Mouse (Mus musculus) stomach, embryonic 14.5 days (tissue): ENCODE measurements around the gene Slc4a4. TPM values are rescaled to one million over a fixed set of nuclear protein-coding genes. Genes with fewer than 3 reads are reported as not detected.

Source experiments
- ATAC-seq: fragments of 200-750 bp; cut with Nextera tagmentation; 2 replicates; pipeline ENCODE4 v1.8.0; 2017; ENCODE audit warnings: low read depth, moderate TSS enrichment; ENCODE audit not compliant: insufficient number of reproducible peaks, insufficient read depth, low FRiP score
- H3K27ac ChIP-seq: fragments of 300-500 bp; sonication (generic); 2 replicates; pipeline ENCODE4 v1.5.1; 2014; ENCODE audit warnings: mild to moderate bottlenecking, low read length, moderate library complexity, mixed read lengths
- H3K27me3 ChIP-seq: fragments of 300-500 bp; sonication (generic); 2 replicates; pipeline ENCODE4 v1.6.1; 2014; ENCODE audit warnings: low read length, control low read depth, mixed read lengths; ENCODE audit not compliant: control insufficient read depth, insufficient read depth
- H3K36me3 ChIP-seq: fragments of 300-500 bp; sonication (generic); 2 replicates; pipeline ENCODE4 v1.6.1; 2014; ENCODE audit warnings: mild to moderate bottlenecking, control low read depth, low read length, moderate library complexity, mixed read lengths; ENCODE audit not compliant: control insufficient read depth, insufficient read depth
- H3K4me1 ChIP-seq: fragments of 300-500 bp; sonication (generic); 2 replicates; pipeline ENCODE4 v1.6.1; 2014; ENCODE audit warnings: low read length, control low read depth, mixed read lengths; ENCODE audit not compliant: control insufficient read depth, insufficient read depth
- H3K4me2 ChIP-seq: fragments of 300-500 bp; sonication (generic); replicated peaks from 2 replicates; pipeline ENCODE4 v1.6.1; 2014; ENCODE audit warnings: low read depth, low read length, control low read depth
- H3K4me3 ChIP-seq: fragments of 300-500 bp; sonication (generic); 2 replicates; pipeline ENCODE4 v1.5.1; 2014; ENCODE audit warnings: low read depth, low read length, control low read depth
- H3K9ac ChIP-seq: fragments of 300-500 bp; sonication (generic); replicated peaks from 2 replicates; pipeline ENCODE4 v1.6.1; 2014; ENCODE audit warnings: low read depth, mild to moderate bottlenecking, control low read depth, low read length, moderate library complexity, mixed read lengths
- H3K9me3 ChIP-seq: fragments of 300-500 bp; sonication (generic); 2 replicates; pipeline ENCODE4 v1.6.1; 2016; ENCODE audit warnings: low read depth, low read length, control low read depth; ENCODE audit not compliant: control insufficient read depth
- WGBS: fragments of 180-500 bp; shearing (Covaris S2); extraction: QIAGEN DNeasy Blood & Tissue Kit; methylation state at CpG from one replicate; pipeline ENCODE4 v1.1.7; 2014; 5-methylcytosine and 5-hydroxymethylcytosine counted together
- polyA plus RNA-seq: library from polyadenylated mRNA; unstranded; fragments of >200 nt; fragmentation: Nextera tagmentation; extraction: Ambion mirVana; gene quantifications from 2 replicates; pipeline ENCODE4 v1.2.1, GENCODE M21; 2014

The Slc4a4 gene
- polyA plus RNA-seq, 1 experiment from 2014 or later, result 5.1 TPM

DNA sequence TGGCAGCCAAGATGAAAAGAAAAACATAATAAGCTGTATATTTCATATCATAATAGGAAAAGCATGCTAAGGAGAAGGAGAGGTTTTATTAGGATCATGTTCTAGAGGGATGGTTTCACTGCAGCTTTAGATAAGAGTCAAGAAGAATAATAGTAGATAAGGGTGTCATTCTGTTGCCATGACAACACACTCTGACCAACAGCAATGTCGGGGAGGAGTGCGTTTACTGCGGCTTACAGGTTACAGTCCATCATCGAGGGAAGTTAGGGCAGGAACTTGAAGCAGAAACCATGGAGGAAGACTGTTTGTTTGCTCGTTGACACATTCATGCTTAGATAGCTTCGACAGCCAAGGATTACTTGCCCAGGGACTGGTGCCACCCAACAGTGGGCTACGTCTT lies 85.7 kb downstream of the Slc4a4 start:
- Histone ChIP-seq H3K4me2 (no peak overlapping the region), H3K4me3 (no peak overlapping the region), H3K9me3 (no peaks in the 10 kb centered on the region), H3K27me3 (no peaks in the 10 kb centered on the region), H3K27ac (no peak overlapping the region), H3K9ac (no peak overlapping the region), H3K4me1 (no peaks in the 10 kb centered on the region), H3K36me3 (no peaks in the 10 kb centered on the region)
- ATAC-seq, result no peak
- 44% methylated on average over 7 of the region's 7 CpGs for WGBS

DNA sequence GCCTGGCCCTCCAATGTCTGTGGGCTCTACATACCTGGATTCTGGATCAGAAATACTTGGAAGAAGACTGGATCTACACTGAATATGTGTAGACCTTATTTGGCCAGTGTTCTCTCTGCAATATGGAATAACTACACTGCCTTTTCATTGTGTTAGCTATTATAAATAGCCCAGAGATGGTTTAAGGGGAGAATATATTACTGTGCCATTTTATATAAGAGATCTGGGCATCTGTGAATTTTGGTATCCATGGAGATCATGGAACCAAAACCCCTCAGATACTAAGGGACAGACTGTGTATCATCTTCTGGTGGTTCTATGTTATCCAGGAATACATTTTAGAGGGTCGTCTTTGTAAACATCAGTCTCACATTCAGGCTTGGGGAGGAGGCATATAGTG lies 86.5 kb downstream of the Slc4a4 start:
- no peak overlapping the region for H3K4me3 ChIP-seq
- H3K36me3 ChIP-seq, result no peaks in the 10 kb centered on the region
- no peaks in the 10 kb centered on the region for H3K27me3 ChIP-seq
- H3K4me1 ChIP-seq, result no peaks in the 10 kb centered on the region
- WGBS, result 100% methylated on average over 1 of the region's 1 CpGs
- H3K9me3 ChIP-seq, result no peaks in the 10 kb centered on the region
- ATAC-seq, result no peak
- H3K9ac ChIP-seq, result no peak overlapping the region
- no peak overlapping the region for H3K27ac ChIP-seq
- no peak overlapping the region for H3K4me2 ChIP-seq

DNA sequence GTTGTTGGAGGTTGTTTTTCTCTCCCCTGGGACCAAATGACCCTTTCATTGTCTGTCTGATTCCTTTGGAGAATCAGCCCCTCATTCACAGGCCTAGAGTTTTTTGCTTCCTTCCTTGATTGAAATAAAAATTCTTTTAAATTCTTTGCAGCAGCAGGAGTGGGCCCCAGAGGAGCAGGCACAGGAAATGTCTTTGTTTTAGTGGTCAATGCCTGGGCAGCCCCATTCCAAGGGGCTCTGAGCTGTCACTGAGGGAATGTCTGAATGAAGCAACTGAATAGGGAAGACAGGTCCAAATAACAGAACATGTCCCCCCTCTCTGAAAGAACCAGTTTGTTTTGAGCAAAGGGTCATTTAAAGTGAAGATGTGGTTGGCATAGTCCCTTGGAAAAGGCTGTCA lies 89.1 kb downstream of the Slc4a4 start:
- no peak for ATAC-seq
- no peaks in the 10 kb centered on the region for H3K27me3 ChIP-seq
- H3K27ac ChIP-seq, result no peak overlapping the region
- no peak overlapping the region for H3K4me2 ChIP-seq
- H3K9me3 ChIP-seq, result no peaks in the 10 kb centered on the region
- no peak overlapping the region for H3K9ac ChIP-seq
- no peak overlapping the region for H3K4me3 ChIP-seq
- no peaks in the 10 kb centered on the region for H3K4me1 ChIP-seq
- H3K36me3 ChIP-seq, result no peaks in the 10 kb centered on the region

GRCm38 (mm10) chr5:88976428-88976827 lies 89.8 kb downstream of the Slc4a4 start:
- Histone ChIP-seq H3K4me3 (no peak overlapping the region), H3K4me1 (no peaks in the 10 kb centered on the region), H3K9ac (no peak overlapping the region), H3K9me3 (no peaks in the 10 kb centered on the region), H3K4me2 (no peak overlapping the region), H3K27me3 (no peaks in the 10 kb centered on the region), H3K27ac (no peak overlapping the region), H3K36me3 (no peaks in the 10 kb centered on the region)
- whole genome bisulfite sequencing, result 75% methylated on average over 3 of the region's 3 CpGs
- no peak for ATAC-seq

DNA sequence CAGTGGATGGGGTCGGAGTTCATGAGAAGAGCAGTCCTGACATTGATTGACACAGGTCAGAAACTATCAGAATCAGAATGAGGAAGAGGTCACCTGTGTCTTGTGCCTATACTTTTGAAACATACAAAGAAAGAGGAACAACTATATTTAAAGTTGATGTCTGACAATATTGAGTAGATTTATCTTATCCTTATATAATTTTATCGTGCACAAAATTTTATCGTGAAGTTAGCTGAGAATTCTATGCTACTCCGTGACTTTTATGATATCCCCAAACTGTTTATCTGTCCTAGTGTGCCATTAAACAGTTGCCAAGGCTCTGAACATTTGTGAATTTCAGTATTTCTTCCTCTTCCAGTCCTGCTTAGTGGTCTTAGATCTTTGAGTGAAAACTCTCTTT lies 94.1 kb downstream of the Slc4a4 start:
- no peak overlapping the region for H3K4me3 ChIP-seq
- WGBS, result 93% methylated on average over 4 of the region's 4 CpGs
- no peaks in the 10 kb centered on the region for H3K9me3 ChIP-seq
- no peak overlapping the region for H3K27ac ChIP-seq
- H3K9ac ChIP-seq, result no peak overlapping the region
- no peaks in the 10 kb centered on the region for H3K27me3 ChIP-seq
- ATAC-seq, result no peak
- no peaks in the 10 kb centered on the region for H3K4me1 ChIP-seq
- H3K36me3 ChIP-seq, result no peaks in the 10 kb centered on the region
- H3K4me2 ChIP-seq, result no peak overlapping the region

GRCm38 (mm10) chr5:88981243-88982014 lies 94.8 kb downstream of the Slc4a4 start:
- Histone ChIP-seq H3K36me3 (no peaks in the 10 kb centered on the region), H3K4me2 (no peak overlapping the region), H3K9ac (no peak overlapping the region), H3K4me1 (no peaks in the 10 kb centered on the region), H3K4me3 (no peak overlapping the region), H3K27ac (no peak overlapping the region), H3K27me3 (no peaks in the 10 kb centered on the region), H3K9me3 (no peaks in the 10 kb centered on the region)
- no peak; the same call in 1 of the 2 replicates for ATAC-seq
- 54% methylated on average over 8 of the region's 8 CpGs for WGBS

GRCm38 (mm10) chr5:88982040-88982736 lies 95.6 kb downstream of the Slc4a4 start:
- ATAC-seq, result no peak
- Histone ChIP-seq H3K9me3 (no peaks in the 10 kb centered on the region), H3K27ac (no peak overlapping the region), H3K36me3 (no peaks in the 10 kb centered on the region), H3K27me3 (no peaks in the 10 kb centered on the region), H3K4me1 (no peaks in the 10 kb centered on the region), H3K9ac (no peak overlapping the region), H3K4me2 (no peak overlapping the region), H3K4me3 (no peak overlapping the region)
- 64% methylated on average over 3 of the region's 3 CpGs for WGBS

- H3K27me3 ChIP-seq, result no peaks in the 10 kb centered on the region
- H3K4me1 ChIP-seq, result no peaks in the 10 kb centered on the region
- H3K9me3 ChIP-seq, result no peaks in the 10 kb centered on the region
- no peak overlapping the region for H3K27ac ChIP-seq
- H3K9ac ChIP-seq, result no peak overlapping the region
- ATAC-seq, result no peak
- 97% methylated on average over 2 of the region's 2 CpGs for WGBS
- no peak overlapping the region for H3K4me3 ChIP-seq
- no peaks in the 10 kb centered on the region for H3K36me3 ChIP-seq
- no peak overlapping the region for H3K4me2 ChIP-seq
These were observed 96.6 kb downstream of the Slc4a4 start for GRCm38 (mm10) chr5:88983170-88983569.
